Mouse (Mus musculus): ENCODE measurements around the gene Cnrip1.
A peak's percentile ranks its signal among the peaks of the same experiment; 100 is the strongest.
"Not testable (repeated sequence)": the region's sequence is repeated elsewhere in the genome, so short reads cannot be mapped to it uniquely, and the experiment has no call there.

The Cnrip1 gene

GRCm38 (mm10) chr11:17051545-17052475 lies at the start of gene Cnrip1, which contains the start of gene Plek:
Gene Cnrip1 (plus strand): TSS chr11:17051586.
Gene Plek (minus strand): TSS chr11:17052381.
- DNase-seq: peak; percentile 88

GRCm38 (mm10) chr11:17002739-17003373 lies 48.5 kb upstream of the Cnrip1 start:
- no peak for DNase-seq

GRCm38 (mm10) chr11:17003757-17004156 lies 47.6 kb upstream of the Cnrip1 start:
- no peak for DNase-seq

- peak; percentile 7 for DNase-seq
These were observed 46.2 kb upstream of the Cnrip1 start for GRCm38 (mm10) chr11:17004899-17005846.

DNA sequence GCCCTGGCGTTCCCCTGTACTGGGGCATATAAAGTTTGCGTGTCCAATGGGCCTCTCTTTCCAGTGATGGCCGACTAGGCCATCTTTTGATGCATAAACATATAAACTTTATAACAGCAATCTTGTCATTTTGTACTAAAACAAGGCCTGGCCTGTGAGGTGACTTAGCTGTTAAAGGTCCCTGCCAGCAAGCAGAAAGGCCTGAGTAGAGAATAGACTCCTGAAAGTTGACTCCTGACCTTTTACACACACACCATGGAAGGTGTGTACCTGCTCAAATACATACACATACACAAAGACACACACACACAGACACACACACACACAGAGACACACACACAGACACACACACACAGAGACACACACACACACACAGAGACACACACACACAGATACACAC lies 44.9 kb upstream of the Cnrip1 start:
- DNase-seq: not testable (repeated sequence)

GRCm38 (mm10) chr11:17007517-17008173 lies 43.7 kb upstream of the Cnrip1 start:
- peak; percentile 14 for DNase-seq

- DNase-seq: no peak
These were observed 42.9 kb upstream of the Cnrip1 start for GRCm38 (mm10) chr11:17008498-17008941.

DNA sequence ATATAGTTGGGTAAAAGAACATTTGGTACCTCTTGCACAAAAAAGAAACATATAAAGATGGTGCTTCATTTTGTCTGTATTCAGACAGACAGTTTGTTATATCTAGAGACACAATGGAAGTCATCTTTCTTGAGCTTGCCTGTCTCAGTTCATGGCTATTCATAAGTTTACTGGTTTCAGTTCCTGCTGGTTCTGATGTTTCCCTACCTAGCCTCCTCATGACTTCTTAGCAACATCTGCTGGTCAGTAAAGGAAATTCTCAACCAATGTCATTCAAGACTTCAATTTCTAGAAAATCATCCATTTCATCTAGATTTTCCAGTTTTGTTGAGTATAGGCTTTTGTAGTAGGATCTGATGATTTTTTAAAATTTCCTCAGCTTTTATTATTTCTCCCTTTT lies 38.4 kb upstream of the Cnrip1 start:
- DNase-seq: no peak

GRCm38 (mm10) chr11:17019328-17019727 lies 32.1 kb upstream of the Cnrip1 start:
- DNase-seq: no peak

DNA sequence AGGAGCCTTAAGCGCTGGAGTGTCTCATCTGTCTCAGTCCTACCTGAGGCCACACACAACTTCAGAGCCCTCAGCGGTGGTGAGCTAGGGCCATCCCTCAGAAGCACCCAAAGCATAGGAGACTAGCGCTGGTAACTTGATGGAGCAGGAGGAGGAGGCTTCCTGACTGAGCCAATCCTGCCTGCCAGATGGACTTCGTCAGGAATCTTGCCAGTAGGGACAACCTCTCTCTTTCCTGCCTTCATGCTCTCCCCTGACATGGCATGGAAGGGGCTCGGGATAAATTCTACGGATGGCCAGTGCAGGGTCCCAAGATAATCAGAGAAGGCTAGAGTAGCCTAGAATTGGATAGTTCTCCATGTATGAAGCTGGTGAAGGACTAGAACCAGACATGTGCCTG lies 28.2 kb upstream of the Cnrip1 start:
- no peak for DNase-seq

GRCm38 (mm10) chr11:17023984-17024383 lies 27.4 kb upstream of the Cnrip1 start:
- DNase-seq: no peak

DNA sequence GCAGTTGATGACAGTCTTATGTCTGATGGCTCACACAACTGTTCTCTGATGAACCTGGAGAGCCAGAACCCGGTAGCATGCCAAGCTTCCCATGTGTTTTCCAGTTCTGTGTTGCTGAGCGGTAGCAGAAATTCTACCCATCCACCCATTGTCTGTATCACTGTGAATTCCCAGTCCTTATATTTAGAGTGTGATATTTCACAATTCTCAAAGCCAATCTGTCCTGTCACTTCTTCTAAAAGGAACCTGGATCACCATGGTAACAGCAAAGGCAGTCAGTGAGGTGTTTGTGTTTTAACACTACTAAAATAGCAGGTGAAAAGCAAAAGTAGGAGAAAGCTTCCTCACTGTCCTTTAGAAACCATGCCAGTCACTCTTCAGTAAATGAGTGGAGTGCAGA lies 5.6 kb upstream of the Cnrip1 start:
- DNase-seq: peak; percentile 39

- DNase-seq: peak; percentile 45
These were observed 1.2 kb downstream of the Cnrip1 start for GRCm38 (mm10) chr11:17052476-17053049.

GRCm38 (mm10) chr11:17069360-17069759 lies 18.0 kb downstream of the Cnrip1 start:
- DNase-seq: not testable (repeated sequence)

DNA sequence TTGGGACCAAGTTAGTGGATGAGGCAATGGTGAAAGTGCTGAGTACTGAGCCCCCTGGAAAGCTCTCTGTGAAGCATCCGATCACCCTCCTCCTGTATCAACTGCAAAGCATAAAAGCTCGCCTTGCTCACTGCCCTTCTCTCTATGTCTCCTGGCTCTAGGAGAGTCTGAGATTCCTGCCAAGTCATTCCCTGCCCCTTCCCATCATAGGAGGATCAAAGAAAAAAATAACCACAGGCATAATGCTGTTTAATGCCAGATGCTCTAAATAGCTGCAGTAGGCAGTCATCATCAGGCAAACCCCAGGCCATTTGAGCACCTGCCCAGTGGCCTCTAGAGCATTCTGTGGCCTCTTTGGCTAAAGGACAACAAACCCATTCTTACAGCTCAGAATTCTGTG lies 24.3 kb downstream of the Cnrip1 start:
- no peak for DNase-seq

DNA sequence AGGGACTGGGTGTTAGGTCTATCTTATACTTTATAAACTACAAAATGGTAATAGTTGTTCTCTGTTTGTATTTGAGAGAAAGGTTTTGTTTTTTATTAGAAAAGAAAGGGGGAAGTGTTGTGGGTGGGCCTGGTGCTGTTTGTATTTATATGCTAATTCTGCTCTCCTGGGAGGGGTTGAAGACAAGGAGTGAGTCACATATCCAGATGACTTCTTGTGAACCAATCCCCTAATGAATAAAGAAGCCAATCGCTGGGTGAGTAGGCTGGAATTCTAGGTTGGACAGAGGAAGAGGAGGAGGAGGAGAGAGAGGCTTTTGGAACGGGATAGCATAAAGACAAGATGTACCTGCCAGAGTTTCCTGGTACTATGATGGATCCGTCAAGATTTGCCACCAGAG lies 30.7 kb downstream of the Cnrip1 start:
- DNase-seq: no peak

GRCm38 (mm10) chr11:17082953-17083352 lies 31.6 kb downstream of the Cnrip1 start:
- peak; percentile 26 for DNase-seq

DNA sequence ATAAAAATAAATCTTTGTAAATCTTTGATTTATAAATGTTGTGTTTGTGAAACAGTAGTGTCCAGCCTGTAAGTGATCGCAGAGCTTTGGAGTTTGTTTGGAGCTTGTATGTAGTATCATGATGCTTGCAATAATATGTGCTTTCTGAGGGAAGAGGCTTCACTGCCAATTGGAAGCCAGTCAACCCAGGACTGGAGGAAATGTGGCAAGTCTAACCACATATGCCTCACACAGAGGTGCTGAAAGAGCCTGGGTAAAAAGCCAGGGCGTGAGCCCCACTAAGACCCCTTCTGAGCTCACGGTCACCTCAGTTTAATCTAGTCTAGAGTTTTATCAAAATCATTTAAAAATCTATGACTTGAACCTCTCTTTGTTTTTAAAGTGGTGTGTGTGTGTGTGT lies 32.1 kb downstream of the Cnrip1 start:
- no peak for DNase-seq

GRCm38 (mm10) chr11:17083866-17084265 lies 32.5 kb downstream of the Cnrip1 start:
- peak; percentile 63 for DNase-seq

- no peak for DNase-seq
These were observed 34.7 kb downstream of the Cnrip1 start for GRCm38 (mm10) chr11:17086106-17086505.

- DNase-seq: peak; percentile 73
These were observed 55.5 kb downstream of the Cnrip1 start for GRCm38 (mm10) chr11:17106936-17107335.

DNA sequence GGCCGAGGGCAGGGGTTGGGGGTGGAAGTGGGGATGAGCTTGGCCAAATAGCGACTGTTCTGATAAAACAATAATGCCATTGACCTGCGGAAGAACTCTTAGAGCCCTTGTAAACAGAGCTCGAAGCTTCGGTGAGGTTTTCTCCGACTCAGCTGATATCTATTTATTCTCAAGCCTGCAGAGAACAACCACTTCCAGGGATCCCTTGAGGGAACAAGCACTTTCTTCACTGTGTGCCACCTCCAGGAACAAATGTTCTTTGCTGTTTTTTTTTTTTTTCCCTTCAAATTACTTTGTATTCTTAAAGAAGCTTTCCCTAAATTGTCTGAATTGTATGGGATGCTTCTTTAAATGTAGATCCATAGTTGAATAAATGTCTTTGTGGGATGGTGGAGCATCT lies 56.0 kb downstream of the Cnrip1 start:
- DNase-seq: peak; percentile 44
